Mouse (Mus musculus) layer of hippocampus, adult 2 months (tissue): Measurements from ENCODE around the gene Palm3. TPM values are rescaled to one million over a fixed set of nuclear protein-coding genes. Genes with fewer than 3 reads are reported as not detected.

Experiments
- DNase-seq, 2 experiments: peaks; one replicate each; pipeline ENCODE4 v3.0.0; 2022; ENCODE audit warnings: low spot score in 2 of 2
- H3K27ac ChIP-seq: fragments of 200-600 bp; 2 replicates; pipeline ENCODE4 v1.8.1; 2022
- H3K4me3 ChIP-seq: fragments of 200-600 bp; 2 replicates; pipeline ENCODE4 v1.8.1; 2022; ENCODE audit warnings: mild to moderate bottlenecking
- CTCF ChIP-seq: fragments of 200-600 bp; conservative IDR thresholded peaks from 2 replicates; pipeline ENCODE4 v1.8.1; 2022; ENCODE audit warnings: antibody characterized with exemption, mild to moderate bottlenecking, moderate library complexity
- long read RNA-seq, 2 experiments: library from polyadenylated mRNA; stranded (forward); transcript quantifications; one replicate each; pipeline ENCODE4 v2.0.0; 2021; ENCODE audit warnings: borderline mapping rate in 2 of 2
- total RNA-seq, 2 experiments: library from RNA; stranded (reverse); gene quantifications; 2 replicates each; pipeline ENCODE4 v1.2.3; 2021

Palm3 gene
- total RNA-seq, result 1 to 10 TPM; 2.8 TPM
- long read RNA-seq, experiment 1, partial matches to known transcripts, result 1 of 3 reads
- long read RNA-seq, experiment 1, other reads (novel, unspliced or antisense), result 2 of 3 reads
- long read RNA-seq, experiment 2, partial matches to known transcripts, result 2 of 3 reads
- long read RNA-seq, experiment 2, other reads (novel, unspliced or antisense), result 1 of 3 reads

DNA sequence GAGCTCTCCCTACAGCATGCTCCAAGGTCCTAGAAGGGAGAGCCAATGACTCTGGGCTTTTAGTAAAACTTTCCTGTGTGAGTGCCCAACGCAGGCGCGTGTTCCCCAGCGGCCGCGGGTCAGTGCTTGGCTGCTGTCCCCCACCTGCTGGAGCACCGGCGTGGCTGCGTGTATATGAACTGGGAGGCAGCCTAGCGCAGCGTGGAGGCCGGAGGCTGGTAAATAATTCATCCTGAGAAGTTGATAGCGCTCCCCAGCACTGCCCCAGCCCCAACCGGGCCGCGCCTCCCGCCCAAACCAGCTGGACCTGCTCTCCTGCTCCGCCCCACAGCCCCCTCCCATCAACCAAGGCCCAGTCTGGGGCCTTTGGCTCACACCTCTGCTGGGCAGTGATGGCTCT, at the start of gene Palm3:
Gene Palm3 (plus strand): TSS at position 376 of the 400 bp plus-strand sequence.
- Histone ChIP-seq H3K4me3 (no peak within 1 kb of the TSS), H3K27ac (no peak within 1 kb of the TSS)
- no peak for TF ChIP-seq CTCF
- no peak for DNase-seq

DNA sequence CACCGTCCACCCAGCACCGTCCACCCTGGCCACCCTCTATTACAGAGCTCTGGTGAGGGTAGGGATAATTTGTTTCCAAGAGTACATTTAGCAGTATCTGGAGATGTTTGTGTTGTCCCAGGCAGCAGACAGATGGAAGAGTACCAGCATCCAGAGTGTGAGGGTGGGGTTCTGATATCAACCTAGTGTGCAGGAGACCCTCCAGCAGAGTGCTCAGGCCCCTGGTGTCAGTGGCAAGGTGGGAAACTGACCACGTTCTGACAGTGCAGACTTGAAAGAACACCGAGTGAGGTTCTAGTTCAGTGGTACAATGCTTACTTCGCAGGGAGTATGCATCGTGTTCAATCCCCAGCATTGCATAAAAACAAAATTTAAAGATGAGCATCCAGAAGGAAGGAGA, 49.6 kb upstream of the Palm3 start:
- DNase-seq, result no peak
- Histone ChIP-seq H3K27ac (peak overlapping the region; percentile 90; the same call in 1 of the 2 replicates), H3K4me3 (peak overlapping the region; percentile 78)
- TF ChIP-seq CTCF, result no peak

DNA sequence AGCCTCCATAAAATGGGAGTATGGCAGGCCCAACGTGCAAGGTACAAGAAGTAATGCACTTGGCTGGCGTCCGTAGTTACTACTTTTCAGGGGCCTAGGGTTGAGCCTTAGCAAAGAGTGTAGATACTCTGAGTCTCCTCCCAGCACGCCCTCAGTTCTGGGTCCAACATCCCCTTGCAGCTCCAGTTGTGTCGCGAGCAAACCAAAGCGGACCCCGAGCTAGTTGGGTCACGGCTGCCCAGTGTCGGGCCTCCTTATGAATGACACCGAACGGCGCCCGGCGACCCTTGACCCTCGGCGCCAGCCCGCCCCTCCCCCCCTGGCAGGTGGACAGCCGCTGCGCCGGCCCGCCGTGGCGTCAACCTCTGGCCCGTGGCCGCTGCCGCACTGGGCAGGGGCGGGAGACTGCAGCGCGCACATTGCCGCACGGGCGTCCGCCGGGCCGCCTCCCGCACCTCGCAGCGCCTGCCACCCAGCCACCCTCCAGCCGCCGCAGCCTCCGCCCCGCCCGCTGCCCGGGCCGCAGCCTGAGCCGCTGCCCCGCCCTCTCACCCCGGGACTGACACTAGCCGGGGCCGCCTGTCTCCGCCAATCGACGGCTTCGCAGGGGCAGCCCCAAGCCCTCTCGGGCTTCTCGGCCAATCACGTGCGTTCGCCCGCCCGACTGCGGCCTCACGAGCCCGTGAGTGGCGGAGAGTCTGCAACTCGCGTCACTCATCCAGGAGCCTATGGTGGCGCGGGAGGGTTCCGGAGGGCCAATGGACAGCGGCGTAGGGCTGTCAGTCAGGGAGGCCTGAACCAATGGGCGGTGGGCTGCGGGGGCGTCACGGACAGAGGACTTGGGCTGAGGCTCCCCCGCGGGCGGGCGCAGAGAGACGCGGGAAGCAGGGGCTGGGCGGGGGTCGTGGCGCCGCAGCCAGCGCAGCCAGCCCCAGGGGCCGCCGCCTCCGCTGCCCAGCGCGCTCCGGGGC, 48.8 kb upstream of the Palm3 start, which contains the start of gene Prkaca:
Gene Prkaca (plus strand): TSS at position 844 of the 971 bp plus-strand sequence.
- no peak for TF ChIP-seq CTCF
- peak; percentile 98 to 100 for DNase-seq
- H3K4me3 ChIP-seq, result peak within 1 kb of the TSS; percentile 78
- peak within 1 kb of the TSS; percentile 92 for H3K27ac ChIP-seq

DNA sequence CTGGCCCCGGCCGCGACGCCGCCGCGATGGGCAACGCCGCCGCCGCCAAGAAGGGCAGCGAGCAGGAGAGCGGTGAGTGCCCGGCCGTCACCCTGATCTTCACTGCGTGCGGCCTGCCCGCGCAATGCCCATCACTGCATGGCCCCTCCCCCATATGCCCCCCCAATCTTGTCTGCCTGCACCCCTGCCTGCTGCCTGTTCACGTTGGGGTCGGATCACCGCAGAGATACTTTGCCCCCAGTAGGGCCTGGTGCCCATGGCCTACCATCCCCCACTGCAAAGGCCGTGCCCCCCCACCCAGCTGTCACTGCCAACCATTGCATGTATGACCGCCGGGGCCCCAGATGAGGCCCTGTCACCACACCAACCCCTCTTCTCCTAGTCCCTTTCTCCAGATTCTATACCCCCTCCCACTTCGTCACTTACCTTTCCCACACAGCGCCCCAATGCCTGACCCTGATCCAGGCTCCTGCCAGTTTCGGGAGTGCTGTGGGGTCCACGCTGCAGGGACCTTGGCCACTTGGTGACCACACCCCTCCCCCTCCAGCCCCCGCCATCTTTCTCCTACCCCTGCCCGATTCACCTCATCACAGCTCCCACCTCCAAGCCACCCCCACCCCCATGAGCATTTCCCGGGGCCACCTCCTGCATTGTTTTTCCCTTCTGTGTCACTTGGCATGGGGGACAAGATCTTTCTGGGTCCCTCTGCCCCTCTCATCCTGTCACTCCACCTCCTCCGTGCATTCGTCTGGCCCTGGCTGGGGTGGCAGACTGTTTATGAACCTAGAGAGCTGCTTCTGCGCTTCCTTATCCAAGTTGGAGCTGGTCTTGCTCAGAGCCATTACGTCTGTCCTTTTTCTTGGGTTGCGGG, 47.9 kb upstream of the Palm3 start:
- Histone ChIP-seq H3K27ac (peak overlapping the region; percentile 92), H3K4me3 (peak overlapping the region; percentile 75)
- DNase-seq, result peak in 1 of 2 experiments; percentile 49
- TF ChIP-seq CTCF, result no peak

DNA sequence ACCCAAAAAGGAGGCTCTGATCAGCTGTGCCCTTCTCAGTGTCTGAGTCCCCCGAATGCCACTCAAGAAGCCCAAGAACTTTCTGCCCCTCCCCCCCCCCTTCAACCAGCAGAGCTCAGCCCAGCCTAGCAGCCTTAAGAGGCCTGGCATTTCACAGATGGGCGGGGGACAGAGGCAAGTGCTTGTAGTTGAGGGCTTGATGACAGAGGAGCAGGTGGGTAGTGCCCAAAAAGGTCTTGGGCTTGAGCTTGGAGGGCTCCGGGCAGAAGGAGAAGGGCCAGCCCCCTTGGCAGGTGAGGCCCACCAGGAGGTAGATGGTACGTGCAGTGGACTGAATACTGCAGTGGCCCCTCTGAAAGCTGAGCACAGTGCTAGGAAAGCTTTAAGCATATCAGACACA, 46.8 kb upstream of the Palm3 start:
- DNase-seq, result no peak
- no peak for TF ChIP-seq CTCF
- Histone ChIP-seq H3K27ac (no peak overlapping the region), H3K4me3 (peak overlapping the region; percentile 75; the same call in 1 of the 2 replicates)

DNA sequence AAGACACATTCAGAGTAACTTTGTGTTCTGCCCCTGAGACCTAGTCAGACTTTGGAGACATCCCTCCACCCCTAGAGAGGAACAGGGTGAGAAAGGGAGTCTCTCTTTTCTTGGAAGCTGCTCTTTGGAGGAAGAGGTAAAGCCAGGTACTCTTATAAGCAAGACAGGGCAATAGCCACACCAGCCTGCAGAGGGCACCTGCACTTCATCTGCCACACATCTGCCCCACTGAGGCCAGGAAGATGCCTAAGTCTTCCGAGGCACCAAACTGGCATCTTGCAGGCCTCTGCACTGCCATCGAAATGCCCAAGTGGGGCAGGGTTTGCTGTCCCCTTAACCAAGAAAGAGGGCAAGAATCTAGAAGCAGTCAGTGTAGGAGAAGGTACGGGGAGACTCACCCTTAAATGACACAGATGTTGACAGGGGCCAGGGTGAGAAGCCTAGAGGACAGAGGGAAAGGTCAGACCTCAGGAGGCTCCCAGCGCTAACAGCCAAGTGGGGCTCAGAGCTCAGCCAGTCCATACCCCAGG, 45.1 kb upstream of the Palm3 start:
- peak; percentile 67 for TF ChIP-seq CTCF
- Histone ChIP-seq H3K4me3 (no peak overlapping the region), H3K27ac (0 out of 2 replicates have a peak overlapping the region, but pooled peaks have one; percentile 3)
- DNase-seq, result no peak

DNA sequence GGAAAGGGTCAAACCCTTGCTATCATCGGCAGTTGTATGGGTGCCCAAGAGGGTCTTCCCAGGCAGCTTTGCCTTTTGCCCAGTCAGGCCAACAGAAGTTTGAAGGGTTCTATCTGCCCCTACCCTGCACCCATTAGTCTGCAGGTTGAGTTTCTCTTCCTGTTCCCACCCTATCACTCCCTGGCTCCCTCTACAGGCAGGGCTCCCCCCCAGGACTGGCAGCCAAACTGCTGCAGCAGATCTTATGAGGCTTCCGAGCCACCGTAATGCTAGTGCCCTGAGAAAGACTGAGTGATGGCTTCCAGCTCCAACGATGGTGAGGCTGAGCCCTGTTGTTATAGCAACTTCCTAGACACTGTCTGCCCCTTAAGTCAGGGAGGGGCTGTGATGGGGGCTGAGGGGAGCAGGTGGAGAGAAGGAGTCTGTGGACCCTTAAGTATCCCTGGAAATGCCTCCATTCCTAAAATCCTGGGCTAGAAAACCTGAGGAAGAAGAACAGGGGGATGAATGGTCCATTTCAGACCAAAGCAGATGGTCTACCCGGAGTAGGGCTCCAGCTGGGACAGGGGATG, 44.4 kb upstream of the Palm3 start:
- no peak overlapping the region; the same call in 1 of the 2 replicates for H3K4me3 ChIP-seq
- peak; percentile 65 for TF ChIP-seq CTCF

DNA sequence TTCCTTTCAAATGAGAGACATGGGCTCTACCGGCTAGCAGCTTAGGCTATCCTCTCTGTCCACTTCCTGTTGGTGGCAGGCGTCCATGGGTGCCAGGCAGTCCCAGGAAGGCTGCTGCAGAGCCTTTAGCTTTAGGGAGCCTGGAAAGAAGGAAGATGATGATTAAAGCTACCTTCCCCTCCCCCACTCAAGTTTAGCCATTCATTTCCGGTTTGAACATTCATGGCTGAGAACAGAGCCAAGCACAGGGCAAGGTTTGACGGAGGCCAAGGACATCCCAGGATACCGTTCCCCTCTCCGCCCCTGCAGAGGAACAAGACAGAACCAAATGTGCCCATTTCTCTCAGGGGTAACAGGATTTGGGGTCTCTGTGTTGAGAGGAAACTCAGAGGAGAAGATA, 43.6 kb upstream of the Palm3 start:
- no peak for DNase-seq
- H3K4me3 ChIP-seq, result peak overlapping the region; percentile 26
- no peak for TF ChIP-seq CTCF
- peak overlapping the region; percentile 77 for H3K27ac ChIP-seq

More for the DNA sequence above, 44.4 kb upstream of the Palm3 start:
- no peak for DNase-seq
- peak overlapping the region; percentile 77 for H3K27ac ChIP-seq

DNA sequence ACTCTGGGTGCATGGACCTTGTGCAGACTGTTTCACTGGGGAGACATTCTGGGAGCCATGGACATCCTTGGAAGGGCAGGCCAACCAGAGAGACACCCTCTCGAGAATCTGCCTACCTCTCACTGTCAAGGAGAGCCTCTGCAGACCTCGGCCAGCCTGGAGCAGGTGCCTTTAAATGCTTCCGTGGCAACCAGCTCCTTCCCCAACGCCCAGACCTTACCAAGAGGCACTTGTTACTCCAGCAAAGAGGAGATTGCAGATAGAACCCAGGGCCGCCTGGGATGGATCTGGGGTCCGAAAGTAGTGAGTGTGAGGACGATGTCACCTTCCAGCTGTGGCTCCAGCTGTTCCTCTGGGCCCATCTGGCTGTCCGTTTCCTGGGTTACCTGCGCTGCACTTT, 43.1 kb upstream of the Palm3 start:
- no peak for TF ChIP-seq CTCF
- DNase-seq, result no peak
- peak overlapping the region; percentile 77 for H3K27ac ChIP-seq
- H3K4me3 ChIP-seq, result peak overlapping the region; percentile 26; the same call in 1 of the 2 replicates

DNA sequence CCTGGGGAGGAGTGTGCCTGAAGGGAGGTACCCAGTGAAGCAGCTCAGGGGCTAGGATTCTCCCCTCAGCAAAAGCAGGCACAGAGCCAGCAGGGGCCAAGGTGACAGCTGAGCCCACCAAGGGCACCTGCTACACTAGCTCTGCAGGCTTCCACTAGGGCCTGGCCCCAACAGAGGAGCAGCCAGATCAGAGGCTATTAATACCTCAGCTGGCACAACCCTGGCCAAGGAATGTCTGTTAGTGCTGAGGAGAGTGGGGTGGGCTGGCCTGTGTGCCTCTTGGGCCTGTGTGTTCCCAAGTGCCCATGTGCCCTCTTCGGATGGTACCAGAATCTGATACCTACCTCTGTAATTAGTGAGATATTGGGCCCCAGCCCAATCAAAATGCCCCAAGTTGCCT, 41.0 kb upstream of the Palm3 start:
- TF ChIP-seq CTCF, result no peak

DNA sequence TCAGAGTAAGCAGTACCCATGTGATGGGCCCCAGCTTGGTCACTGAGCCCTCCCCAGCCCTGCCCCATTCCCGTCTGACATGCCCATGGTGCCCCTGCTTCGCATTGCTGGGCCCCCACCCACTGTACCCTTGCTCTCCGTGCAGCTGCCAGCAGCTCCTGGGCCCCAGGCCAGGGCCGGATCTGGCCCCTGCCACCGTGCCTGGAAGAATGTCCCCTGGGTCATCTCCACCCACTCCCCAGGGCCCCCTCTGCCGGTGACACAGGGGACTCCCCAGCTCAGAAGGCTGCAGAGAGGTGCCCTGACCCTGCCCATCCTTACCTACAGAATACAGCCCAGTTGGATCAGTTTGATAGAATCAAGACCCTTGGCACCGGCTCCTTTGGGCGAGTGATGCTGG, 40.4 kb upstream of the Palm3 start:
- peak; percentile 47 for TF ChIP-seq CTCF
- Histone ChIP-seq H3K4me3 (no peak overlapping the region), H3K27ac (0 out of 2 replicates have a peak overlapping the region, but pooled peaks have one; percentile 32)
- no peak for DNase-seq

More for the DNA sequence above, 41.0 kb upstream of the Palm3 start:
- H3K27ac ChIP-seq, result peak overlapping the region; percentile 32; the same call in 1 of the 2 replicates
- no peak for DNase-seq
- no peak overlapping the region for H3K4me3 ChIP-seq

DNA sequence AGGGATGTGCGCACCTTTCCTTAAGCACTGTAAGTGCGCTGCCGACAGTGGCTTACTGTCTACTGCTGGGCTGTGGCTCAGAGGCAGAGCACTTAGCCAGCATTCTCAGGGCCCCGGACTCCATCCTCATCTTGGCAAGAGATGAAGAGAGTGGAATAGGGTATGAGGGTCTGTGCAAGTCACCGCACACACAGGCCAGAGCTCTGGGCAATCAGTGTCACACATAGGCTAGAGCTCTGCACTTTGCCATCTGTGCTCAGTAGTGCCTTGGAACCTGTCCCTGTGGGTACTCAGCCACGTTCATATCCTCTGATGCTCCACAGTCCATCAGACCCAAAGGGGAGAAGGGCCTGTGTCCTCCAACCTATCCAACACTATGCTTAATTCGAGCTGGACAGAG, 39.7 kb upstream of the Palm3 start:
- Histone ChIP-seq H3K4me3 (no peak overlapping the region), H3K27ac (no peak overlapping the region)
- no peak for TF ChIP-seq CTCF
- no peak for DNase-seq
